Mouse (Mus musculus) olfactory bulb, adult 2 months (tissue): ENCODE measurements around the gene Apaf1. TPM values are rescaled to one million over a fixed set of nuclear protein-coding genes. Genes with fewer than 3 reads are reported as not detected.

Source experiments
- H3K27ac ChIP-seq: fragments of 200-500 bp; 2 replicates; pipeline ENCODE4 v1.5.1; 2012; ENCODE audit warnings: low read depth, low read length; ENCODE audit not compliant: insufficient read depth
- H3K4me1 ChIP-seq: fragments of 200-500 bp; 2 replicates; pipeline ENCODE4 v1.6.1; 2012; ENCODE audit warnings: low read length; ENCODE audit not compliant: control insufficient read depth, insufficient read depth
- H3K4me3 ChIP-seq: fragments of 200-500 bp; 2 replicates; pipeline ENCODE4 v1.5.1; 2012; ENCODE audit warnings: mild to moderate bottlenecking, low read depth, low read length, moderate library complexity; ENCODE audit not compliant: insufficient read depth
- CTCF ChIP-seq: fragments of 200-500 bp; IDR thresholded peaks from 2 replicates; pipeline ENCODE4 v1.5.1; 2012; ENCODE audit warnings: low read depth, mild to moderate bottlenecking, low read length, moderate library complexity; ENCODE audit not compliant: insufficient read depth
- POLR2A ChIP-seq: fragments of 200-500 bp; IDR thresholded peaks from 2 replicates; pipeline ENCODE4 v1.6.1; 2012; ENCODE audit warnings: mild to moderate bottlenecking, low read depth, low read length, moderate library complexity; ENCODE audit not compliant: insufficient read depth
- WGBS: fragments of 180-500 bp; shearing (Covaris S2); methylation state at CpG from one replicate; pipeline ENCODE4 v1.1.7; 2018; 5-methylcytosine and 5-hydroxymethylcytosine counted together
- polyA plus RNA-seq: library from polyadenylated mRNA; stranded (reverse); fragments of >200 nt; gene quantifications from 2 replicates; pipeline ENCODE4 v1.2.4, GENCODE M21; 2012; ENCODE audit warnings: low replicate concordance; ENCODE audit not compliant: missing spikeins, insufficient read depth, insufficient read length

Gene Apaf1
- polyA plus RNA-seq, 1 experiment, result not detected

GRCm38 (mm10) chr10:91051156-91051555 is 31.4 kb downstream of the Apaf1 start:
- 96% methylated on average over 3 of the region's 3 CpGs for WGBS
- Histone ChIP-seq H3K27ac (no peak overlapping the region), H3K4me1 (no peaks in the 10 kb centered on the region), H3K4me3 (no peak overlapping the region)
- TF ChIP-seq POLR2A, result no peak
- TF ChIP-seq CTCF, result no peak

GRCm38 (mm10) chr10:91049696-91050095 is 32.9 kb downstream of the Apaf1 start:
- no peak overlapping the region for H3K27ac ChIP-seq
- H3K4me1 ChIP-seq, result no peaks in the 10 kb centered on the region
- TF ChIP-seq POLR2A (no peak), CTCF (no peak)
- no peak overlapping the region for H3K4me3 ChIP-seq
- 79% methylated on average over 4 of the region's 4 CpGs for WGBS

GRCm38 (mm10) chr10:91033942-91034341 is 48.6 kb downstream of the Apaf1 start:
- 19% methylated on average over 8 of the region's 8 CpGs for WGBS
- peak; percentile 57 for TF ChIP-seq CTCF
- no peak for TF ChIP-seq POLR2A
- H3K4me3 ChIP-seq, result no peak overlapping the region

GRCm38 (mm10) chr10:91032399-91032798 is 50.2 kb downstream of the Apaf1 start:
- peak; percentile 47; the same call in 1 of the 2 replicates for TF ChIP-seq CTCF
- no peak for TF ChIP-seq POLR2A
- Histone ChIP-seq H3K4me1 (no peaks in the 10 kb centered on the region), H3K27ac (no peak overlapping the region), H3K4me3 (no peak overlapping the region)
- WGBS, result 11% methylated on average over 4 of the region's 4 CpGs

More at GRCm38 (mm10) chr10:91033942-91034341, 48.6 kb downstream of the Apaf1 start:
- no peaks in the 10 kb centered on the region for H3K4me1 ChIP-seq
- no peak overlapping the region for H3K27ac ChIP-seq

GRCm38 (mm10) chr10:91031176-91031575 is 51.4 kb downstream of the Apaf1 start:
- 84% methylated on average over 9 of the region's 9 CpGs for WGBS
- H3K4me1 ChIP-seq, result no peaks in the 10 kb centered on the region
- H3K27ac ChIP-seq, result no peak overlapping the region
- no peak overlapping the region for H3K4me3 ChIP-seq
- TF ChIP-seq CTCF, result no peak
- TF ChIP-seq POLR2A, result no peak

- Histone ChIP-seq H3K27ac (peak overlapping the region; percentile 62), H3K4me3 (no peak overlapping the region), H3K4me1 (no peaks in the 10 kb centered on the region)
- no peak for TF ChIP-seq POLR2A
- TF ChIP-seq CTCF, result no peak
Measured at GRCm38 (mm10) chr10:91029002-91029539, 53.5 kb downstream of the Apaf1 start.

GRCm38 (mm10) chr10:91027964-91028363 is 54.6 kb downstream of the Apaf1 start:
- no peaks in the 10 kb centered on the region for H3K4me1 ChIP-seq
- TF ChIP-seq CTCF (no peak), POLR2A (no peak)
- WGBS, result 91% methylated on average over 5 of the region's 5 CpGs
- no peak overlapping the region for H3K27ac ChIP-seq
- H3K4me3 ChIP-seq, result no peak overlapping the region

- H3K4me3 ChIP-seq, result no peak overlapping the region
- no peaks in the 10 kb centered on the region for H3K4me1 ChIP-seq
- no peak for TF ChIP-seq POLR2A
- TF ChIP-seq CTCF, result no peak
- no peak overlapping the region for H3K27ac ChIP-seq
- WGBS, result 97% methylated on average over 4 of the region's 4 CpGs
Measured at GRCm38 (mm10) chr10:91027468-91027867, 55.1 kb downstream of the Apaf1 start.

GRCm38 (mm10) chr10:91005858-91006538 is 76.6 kb downstream of the Apaf1 start:
- 91% methylated on average over 12 of the region's 12 CpGs for WGBS
- H3K27ac ChIP-seq, result no peak overlapping the region

GRCm38 (mm10) chr10:91001421-91001820 is 81.1 kb downstream of the Apaf1 start:
- WGBS, result 18% methylated on average over 13 of the region's 13 CpGs
- Histone ChIP-seq H3K27ac (no peak overlapping the region), H3K4me1 (peaks cover 3% of the 10 kb centered on the region), H3K4me3 (no peak overlapping the region)
- no peak for TF ChIP-seq POLR2A
- TF ChIP-seq CTCF, result no peak

More at GRCm38 (mm10) chr10:91005858-91006538, 76.6 kb downstream of the Apaf1 start:
- peaks cover 3% of the 10 kb centered on the region for H3K4me1 ChIP-seq
- H3K4me3 ChIP-seq, result no peak overlapping the region
- TF ChIP-seq POLR2A (no peak), CTCF (no peak)
